Mouse (Mus musculus) heart, adult 2 months (tissue): ENCODE data around the gene Ube2o.

Experiments
- CTCF ChIP-seq: fragments of 200-600 bp; IDR thresholded peaks from 2 replicates; pipeline ENCODE4 v1.8.1; 2022; ENCODE audit warnings: antibody characterized with exemption, mild to moderate bottlenecking, moderate library complexity
- EP300 ChIP-seq: fragments of 200-500 bp; IDR thresholded peaks from 2 replicates; pipeline ENCODE4 v1.6.1; 2011; ENCODE audit warnings: low read depth, low read length, control low read depth; ENCODE audit not compliant: insufficient read depth

- TF ChIP-seq CTCF (no peak), EP300 (no peak)
Measured at GRCm38 (mm10) chr11:116596766-116597165, 15.5 kb upstream of the Ube2o start.
